Mouse (Mus musculus) intestine, embryonic 16.5 days (tissue): Measurements from ENCODE around the gene Xiap. TPM values are rescaled to one million over a fixed set of nuclear protein-coding genes. Genes with fewer than 3 reads are reported as not detected.

Experiments used
- ATAC-seq: fragments of 200-750 bp; cut with Nextera tagmentation; 2 replicates; pipeline ENCODE4 v1.8.0; 2017; ENCODE audit warnings: moderate TSS enrichment, moderate library complexity
- H3K27ac ChIP-seq: fragments of 300-500 bp; sonication (generic); 2 replicates; pipeline ENCODE4 v1.5.1; 2014; ENCODE audit warnings: mild to moderate bottlenecking, low read length
- H3K27me3 ChIP-seq: fragments of 300-500 bp; sonication (generic); replicated peaks from 2 replicates; pipeline ENCODE4 v1.6.1; 2014; ENCODE audit warnings: low read length, control low read depth, mixed read lengths; ENCODE audit not compliant: control insufficient read depth, insufficient read depth
- H3K36me3 ChIP-seq: fragments of 300-500 bp; sonication (generic); 2 replicates; pipeline ENCODE4 v1.6.1; 2014; ENCODE audit warnings: low read length, control low read depth; ENCODE audit not compliant: control insufficient read depth, insufficient read depth
- H3K4me1 ChIP-seq: fragments of 300-500 bp; sonication (generic); 2 replicates; pipeline ENCODE4 v1.6.1; 2014; ENCODE audit warnings: low read length, control low read depth, mixed read lengths; ENCODE audit not compliant: control insufficient read depth, insufficient read depth
- H3K4me2 ChIP-seq: fragments of 300-500 bp; sonication (generic); 2 replicates; pipeline ENCODE4 v1.6.1; 2014; ENCODE audit warnings: low read depth, low read length, control low read depth
- H3K4me3 ChIP-seq: fragments of 300-500 bp; sonication (generic); 2 replicates; pipeline ENCODE4 v1.5.1; 2014; ENCODE audit warnings: mild to moderate bottlenecking, low read length
- H3K9ac ChIP-seq: fragments of 300-500 bp; sonication (generic); 2 replicates; pipeline ENCODE4 v1.6.1; 2014; ENCODE audit warnings: low read depth, low read length
- H3K9me3 ChIP-seq: fragments of 300-500 bp; sonication (generic); 2 replicates; pipeline ENCODE4 v1.6.1; 2016; ENCODE audit warnings: low read length, control low read depth; ENCODE audit not compliant: control insufficient read depth
- WGBS: fragments of 180-500 bp; shearing (Covaris S2); extraction: QIAGEN DNeasy Blood & Tissue Kit; methylation state at CpG from one replicate; pipeline ENCODE4 v1.1.7; 2014; 5-methylcytosine and 5-hydroxymethylcytosine counted together
- polyA plus RNA-seq: library from polyadenylated mRNA; unstranded; fragments of >200 nt; fragmentation: Nextera tagmentation; extraction: Ambion mirVana; gene quantifications from 2 replicates; pipeline ENCODE4 v1.2.1, GENCODE M21; 2015

Xiap gene
- polyA plus RNA-seq, 1 experiment from 2014 or later: 10.8 TPM

- WGBS: 71% methylated on average over 7 of the region's 7 CpGs
- H3K9ac ChIP-seq: no peak overlapping the region
- H3K4me2 ChIP-seq: no peak overlapping the region
- H3K9me3 ChIP-seq: no peaks in the 10 kb centered on the region
- H3K4me3 ChIP-seq: no peak overlapping the region
- H3K27me3 ChIP-seq: no peaks in the 10 kb centered on the region
- H3K27ac ChIP-seq: no peak overlapping the region
- no peaks in the 10 kb centered on the region for H3K4me1 ChIP-seq
- no peak for ATAC-seq
- H3K36me3 ChIP-seq: no peaks in the 10 kb centered on the region
These were observed 25.6 kb upstream of the Xiap start for GRCm38 (mm10) chrX:42033911-42034310.

GRCm38 (mm10) chrX:42039481-42039880, 20.0 kb upstream of the Xiap start:
- H3K9me3 ChIP-seq: no peaks in the 10 kb centered on the region
- H3K27me3 ChIP-seq: no peaks in the 10 kb centered on the region
- H3K36me3 ChIP-seq: no peaks in the 10 kb centered on the region
- WGBS: 71% methylated on average over 5 of the region's 6 CpGs
- ATAC-seq: no peak
- H3K4me1 ChIP-seq: no peaks in the 10 kb centered on the region
- no peak overlapping the region for H3K27ac ChIP-seq
- no peak overlapping the region for H3K4me3 ChIP-seq
- H3K9ac ChIP-seq: no peak overlapping the region
- H3K4me2 ChIP-seq: no peak overlapping the region

- H3K9me3 ChIP-seq: no peaks in the 10 kb centered on the region
- no peak overlapping the region for H3K9ac ChIP-seq
- 69% methylated on average over 7 of the region's 7 CpGs for WGBS
- H3K4me1 ChIP-seq: no peaks in the 10 kb centered on the region
- H3K36me3 ChIP-seq: no peaks in the 10 kb centered on the region
- no peak overlapping the region for H3K4me2 ChIP-seq
- no peak overlapping the region for H3K27ac ChIP-seq
- no peak overlapping the region for H3K4me3 ChIP-seq
- H3K27me3 ChIP-seq: no peaks in the 10 kb centered on the region
- ATAC-seq: no peak
These were observed 14.5 kb upstream of the Xiap start for GRCm38 (mm10) chrX:42044935-42045334.

- H3K36me3 ChIP-seq: no peaks in the 10 kb centered on the region
- no peak overlapping the region for H3K4me3 ChIP-seq
- peak overlapping the region; percentile 77; the same call in 1 of the 2 replicates for H3K27ac ChIP-seq
- H3K9ac ChIP-seq: no peak overlapping the region
- WGBS: 68% methylated on average over 5 of the region's 5 CpGs
- H3K27me3 ChIP-seq: no peaks in the 10 kb centered on the region
- H3K9me3 ChIP-seq: no peaks in the 10 kb centered on the region
- peaks cover 3% of the 10 kb centered on the region; the same call in 1 of the 2 replicates for H3K4me1 ChIP-seq
- ATAC-seq: peak; percentile 68
- no peak overlapping the region for H3K4me2 ChIP-seq
These were observed 8.5 kb upstream of the Xiap start for GRCm38 (mm10) chrX:42050652-42051643.

GRCm38 (mm10) chrX:42057012-42057411, 2.5 kb upstream of the Xiap start:
- Histone ChIP-seq H3K9ac (no peak overlapping the region), H3K9me3 (no peaks in the 10 kb centered on the region), H3K36me3 (no peaks in the 10 kb centered on the region), H3K4me3 (no peak overlapping the region), H3K4me1 (no peaks in the 10 kb centered on the region), H3K4me2 (no peak overlapping the region), H3K27me3 (no peaks in the 10 kb centered on the region), H3K27ac (no peak overlapping the region)
- no peak for ATAC-seq
- WGBS: 62% methylated on average over 5 of the region's 5 CpGs

GRCm38 (mm10) chrX:42057873-42058272, 1.6 kb upstream of the Xiap start:
- no peak overlapping the region for H3K9ac ChIP-seq
- H3K4me3 ChIP-seq: no peak overlapping the region
- H3K36me3 ChIP-seq: no peaks in the 10 kb centered on the region
- H3K4me1 ChIP-seq: no peaks in the 10 kb centered on the region
- 65% methylated on average over 4 of the region's 4 CpGs for WGBS
- no peak overlapping the region for H3K27ac ChIP-seq
- no peaks in the 10 kb centered on the region for H3K9me3 ChIP-seq
- H3K4me2 ChIP-seq: no peak overlapping the region
- no peak for ATAC-seq
- H3K27me3 ChIP-seq: no peaks in the 10 kb centered on the region

- no peak for ATAC-seq
These were observed 4.1 kb downstream of the Xiap start for GRCm38 (mm10) chrX:42063621-42064020.

GRCm38 (mm10) chrX:42065086-42065485, 5.6 kb downstream of the Xiap start:
- WGBS: 79% methylated on average over 6 of the region's 6 CpGs

More at GRCm38 (mm10) chrX:42063621-42064020, 4.1 kb downstream of the Xiap start:
- Histone ChIP-seq H3K36me3 (no peaks in the 10 kb centered on the region), H3K4me3 (no peak overlapping the region), H3K4me2 (no peak overlapping the region), H3K9me3 (no peaks in the 10 kb centered on the region), H3K27me3 (no peaks in the 10 kb centered on the region), H3K4me1 (no peaks in the 10 kb centered on the region), H3K9ac (no peak overlapping the region), H3K27ac (no peak overlapping the region)
- WGBS: 77% methylated on average over 1 of the region's 1 CpGs

GRCm38 (mm10) chrX:42066771-42067170, 7.3 kb downstream of the Xiap start:
- WGBS: 76% methylated on average over 1 of the region's 1 CpGs
- no peak for ATAC-seq
- Histone ChIP-seq H3K4me1 (0 out of 2 replicates have a peak, but pooled peaks cover 4% of the 10 kb centered on the region), H3K4me2 (no peak overlapping the region), H3K9me3 (no peaks in the 10 kb centered on the region), H3K36me3 (no peaks in the 10 kb centered on the region), H3K27me3 (no peaks in the 10 kb centered on the region), H3K27ac (no peak overlapping the region), H3K9ac (no peak overlapping the region), H3K4me3 (no peak overlapping the region)

More at GRCm38 (mm10) chrX:42065086-42065485, 5.6 kb downstream of the Xiap start:
- Histone ChIP-seq H3K36me3 (no peaks in the 10 kb centered on the region), H3K4me2 (no peak overlapping the region), H3K9ac (no peak overlapping the region), H3K4me3 (no peak overlapping the region), H3K27me3 (no peaks in the 10 kb centered on the region), H3K4me1 (no peaks in the 10 kb centered on the region), H3K9me3 (no peaks in the 10 kb centered on the region), H3K27ac (no peak overlapping the region)
- ATAC-seq: no peak
